Mouse (Mus musculus) large intestine, adult 2 months (tissue): ENCODE data around the gene Galnt2. TPM values are rescaled to one million over a fixed set of nuclear protein-coding genes. Genes with fewer than 3 reads are reported as not detected.

Experiments used
- DNase-seq: peaks from one replicate; pipeline ENCODE4 v3.0.0-alpha.2; 2012; ENCODE audit warnings: low read depth, low spot score
- WGBS: fragments of 180-500 bp; shearing (Covaris S2); methylation state at CpG from one replicate; pipeline ENCODE4 v1.1.7; 2018; 5-methylcytosine and 5-hydroxymethylcytosine counted together
- polyA plus RNA-seq: library from polyadenylated mRNA; depleted of rRNA; stranded (reverse); fragments of >200 nt; gene quantifications from 2 replicates; pipeline ENCODE4 v1.2.3, GENCODE M21; 2012

Galnt2 gene
- polyA plus RNA-seq, 1 experiment: 3.6 TPM

GRCm38 (mm10) chr8:124231485-124232279 lies 491 bp downstream of the Galnt2 start:
- no peak for DNase-seq
- WGBS: 2% methylated on average over 83 of the region's 83 CpGs

- WGBS: 9% methylated on average over 18 of the region's 18 CpGs
- no peak for DNase-seq
Observed at GRCm38 (mm10) chr8:124232280-124232600, 1.0 kb downstream of the Galnt2 start.

GRCm38 (mm10) chr8:124234496-124234895 lies 3.3 kb downstream of the Galnt2 start:
- DNase-seq: no peak
- WGBS: 73% methylated on average over 2 of the region's 2 CpGs

- no peak for DNase-seq
- 82% methylated on average over 4 of the region's 4 CpGs for WGBS
Observed at GRCm38 (mm10) chr8:124235536-124235935, 4.3 kb downstream of the Galnt2 start.

- 60% methylated on average over 6 of the region's 6 CpGs for WGBS
- DNase-seq: no peak
Observed at GRCm38 (mm10) chr8:124239350-124239749, 8.2 kb downstream of the Galnt2 start.

GRCm38 (mm10) chr8:124240932-124241331 lies 9.7 kb downstream of the Galnt2 start:
- 42% methylated on average over 8 of the region's 8 CpGs for WGBS
- no peak for DNase-seq

- DNase-seq: no peak
- WGBS: 60% methylated on average over 6 of the region's 6 CpGs
Observed at GRCm38 (mm10) chr8:124242208-124242607, 11.0 kb downstream of the Galnt2 start.

- 90% methylated on average over 5 of the region's 5 CpGs for WGBS
- DNase-seq: no peak
Observed at GRCm38 (mm10) chr8:124242913-124243312, 11.7 kb downstream of the Galnt2 start.

GRCm38 (mm10) chr8:124247581-124247980 lies 16.4 kb downstream of the Galnt2 start:
- DNase-seq: no peak
- 82% methylated on average over 6 of the region's 6 CpGs for WGBS

GRCm38 (mm10) chr8:124248688-124249087 lies 17.5 kb downstream of the Galnt2 start:
- no peak for DNase-seq
- 48% methylated on average over 6 of the region's 6 CpGs for WGBS

GRCm38 (mm10) chr8:124250255-124250654 lies 19.1 kb downstream of the Galnt2 start:
- WGBS: 65% methylated on average over 3 of the region's 3 CpGs
- DNase-seq: no peak

- 40% methylated on average over 4 of the region's 4 CpGs for WGBS
- DNase-seq: no peak
Observed at GRCm38 (mm10) chr8:124250785-124251184, 19.6 kb downstream of the Galnt2 start.

GRCm38 (mm10) chr8:124252533-124252950 lies 21.4 kb downstream of the Galnt2 start:
- DNase-seq: no peak

GRCm38 (mm10) chr8:124253939-124254338 lies 22.7 kb downstream of the Galnt2 start:
- 76% methylated on average over 6 of the region's 6 CpGs for WGBS
- DNase-seq: no peak

More at GRCm38 (mm10) chr8:124252533-124252950, 21.4 kb downstream of the Galnt2 start:
- WGBS: 69% methylated on average over 5 of the region's 5 CpGs

- no peak for DNase-seq
- 60% methylated on average over 9 of the region's 9 CpGs for WGBS
Observed at GRCm38 (mm10) chr8:124256841-124257240, 25.6 kb downstream of the Galnt2 start.

- DNase-seq: no peak
- WGBS: 21% methylated on average over 10 of the region's 10 CpGs
Observed at GRCm38 (mm10) chr8:124257363-124257762, 26.2 kb downstream of the Galnt2 start.

GRCm38 (mm10) chr8:124259146-124259545 lies 28.0 kb downstream of the Galnt2 start:
- no peak for DNase-seq
- WGBS: 77% methylated on average over 4 of the region's 4 CpGs

- WGBS: 93% methylated on average over 7 of the region's 7 CpGs
- DNase-seq: no peak
Observed at GRCm38 (mm10) chr8:124259925-124260324, 28.7 kb downstream of the Galnt2 start.

- WGBS: 86% methylated on average over 12 of the region's 12 CpGs
- no peak for DNase-seq
Observed at GRCm38 (mm10) chr8:124260371-124260770, 29.2 kb downstream of the Galnt2 start.

- WGBS: 76% methylated on average over 9 of the region's 9 CpGs
- DNase-seq: no peak
Observed at GRCm38 (mm10) chr8:124263058-124263457, 31.9 kb downstream of the Galnt2 start.

GRCm38 (mm10) chr8:124264032-124264431 lies 32.8 kb downstream of the Galnt2 start:
- 43% methylated on average over 8 of the region's 8 CpGs for WGBS
- no peak for DNase-seq

- DNase-seq: no peak
- 83% methylated on average over 12 of the region's 12 CpGs for WGBS
Observed at GRCm38 (mm10) chr8:124264671-124265070, 33.5 kb downstream of the Galnt2 start.
